Mouse (Mus musculus): Measurements from ENCODE around the gene Zfp451. TPM values are rescaled to one million over a fixed set of nuclear protein-coding genes. Genes with fewer than 3 reads are reported as not detected.
A peak's percentile ranks its signal among the peaks of the same experiment; 100 is the strongest.

Zfp451 gene
- polyA plus RNA-seq, 1 experiment = 152 TPM

GRCm38 (mm10) chr1:33768827-33769226 is 45.6 kb downstream of the Zfp451 start:
- H3K36me3 ChIP-seq (ENCODE audit: control insufficient read depth, insufficient read depth, low read length) = no peaks in the 10 kb centered on the region
- H3K4me1 ChIP-seq (ENCODE audit: control insufficient read depth, insufficient read depth, low read length) = no peaks in the 10 kb centered on the region
- no peaks in the 10 kb centered on the region for H3K27me3 ChIP-seq (ENCODE audit: control insufficient read depth, insufficient read depth, low read length)
- H3K4me3 ChIP-seq (ENCODE audit: control insufficient read depth, low read depth, low read length) = no peak overlapping the region
- H3K27ac ChIP-seq (ENCODE audit: control insufficient read depth, insufficient read depth, low read depth, low read length) = no peak overlapping the region
- TF ChIP-seq CTCF (IDR thresholded peaks at IDR 0.05; ENCODE audit: control insufficient read depth, insufficient read depth, insufficient replicate concordance, low read depth, low read length) = no peak
- TF ChIP-seq POLR2A (IDR thresholded peaks at IDR 0.05; ENCODE audit: control insufficient read depth, low read depth, low read length) = no peak

- Histone ChIP-seq H3K27me3 (ENCODE audit: control insufficient read depth, insufficient read depth, low read length) (no peaks in the 10 kb centered on the region), H3K36me3 (ENCODE audit: control insufficient read depth, insufficient read depth, low read length) (no peaks in the 10 kb centered on the region), H3K27ac (ENCODE audit: control insufficient read depth, insufficient read depth, low read depth, low read length) (no peak overlapping the region), H3K4me1 (ENCODE audit: control insufficient read depth, insufficient read depth, low read length) (no peaks in the 10 kb centered on the region), H3K4me3 (ENCODE audit: control insufficient read depth, low read depth, low read length) (no peak overlapping the region)
- TF ChIP-seq CTCF (IDR thresholded peaks at IDR 0.05; ENCODE audit: control insufficient read depth, insufficient read depth, insufficient replicate concordance, low read depth, low read length) (no peak), POLR2A (IDR thresholded peaks at IDR 0.05; ENCODE audit: control insufficient read depth, low read depth, low read length) (no peak)
Observed at GRCm38 (mm10) chr1:33768091-33768787, 46.2 kb downstream of the Zfp451 start.

GRCm38 (mm10) chr1:33766520-33767508 is 47.6 kb downstream of the Zfp451 start:
- Histone ChIP-seq H3K27me3 (ENCODE audit: control insufficient read depth, insufficient read depth, low read length) (no peaks in the 10 kb centered on the region), H3K36me3 (ENCODE audit: control insufficient read depth, insufficient read depth, low read length) (no peaks in the 10 kb centered on the region), H3K4me1 (ENCODE audit: control insufficient read depth, insufficient read depth, low read length) (no peaks in the 10 kb centered on the region), H3K27ac (ENCODE audit: control insufficient read depth, insufficient read depth, low read depth, low read length) (no peak overlapping the region), H3K4me3 (ENCODE audit: control insufficient read depth, low read depth, low read length) (no peak overlapping the region)
- TF ChIP-seq CTCF (IDR thresholded peaks at IDR 0.05; ENCODE audit: control insufficient read depth, insufficient read depth, insufficient replicate concordance, low read depth, low read length) (no peak), POLR2A (IDR thresholded peaks at IDR 0.05; ENCODE audit: control insufficient read depth, low read depth, low read length) (no peak)

- Histone ChIP-seq H3K4me3 (ENCODE audit: control insufficient read depth, low read depth, low read length) (no peak overlapping the region), H3K36me3 (ENCODE audit: control insufficient read depth, insufficient read depth, low read length) (no peaks in the 10 kb centered on the region), H3K27me3 (ENCODE audit: control insufficient read depth, insufficient read depth, low read length) (no peaks in the 10 kb centered on the region), H3K4me1 (ENCODE audit: control insufficient read depth, insufficient read depth, low read length) (no peaks in the 10 kb centered on the region), H3K27ac (ENCODE audit: control insufficient read depth, insufficient read depth, low read depth, low read length) (no peak overlapping the region)
- TF ChIP-seq CTCF (IDR thresholded peaks at IDR 0.05; ENCODE audit: control insufficient read depth, insufficient read depth, insufficient replicate concordance, low read depth, low read length) (no peak), POLR2A (IDR thresholded peaks at IDR 0.05; ENCODE audit: control insufficient read depth, low read depth, low read length) (no peak)
Observed at GRCm38 (mm10) chr1:33765468-33766080, 48.8 kb downstream of the Zfp451 start.

GRCm38 (mm10) chr1:33763826-33764225 is 50.6 kb downstream of the Zfp451 start:
- Histone ChIP-seq H3K27ac (ENCODE audit: control insufficient read depth, insufficient read depth, low read depth, low read length) (no peak overlapping the region), H3K27me3 (ENCODE audit: control insufficient read depth, insufficient read depth, low read length) (no peaks in the 10 kb centered on the region), H3K4me3 (ENCODE audit: control insufficient read depth, low read depth, low read length) (no peak overlapping the region), H3K36me3 (ENCODE audit: control insufficient read depth, insufficient read depth, low read length) (no peaks in the 10 kb centered on the region), H3K4me1 (ENCODE audit: control insufficient read depth, insufficient read depth, low read length) (no peaks in the 10 kb centered on the region)
- TF ChIP-seq CTCF (IDR thresholded peaks at IDR 0.05; ENCODE audit: control insufficient read depth, insufficient read depth, insufficient replicate concordance, low read depth, low read length) = no peak
- no peak for TF ChIP-seq POLR2A (IDR thresholded peaks at IDR 0.05; ENCODE audit: control insufficient read depth, low read depth, low read length)

GRCm38 (mm10) chr1:33758488-33758887 is 55.9 kb downstream of the Zfp451 start:
- TF ChIP-seq CTCF (IDR thresholded peaks at IDR 0.05; ENCODE audit: control insufficient read depth, insufficient read depth, insufficient replicate concordance, low read depth, low read length) = no peak
- TF ChIP-seq POLR2A (IDR thresholded peaks at IDR 0.05; ENCODE audit: control insufficient read depth, low read depth, low read length) = no peak

More at GRCm38 (mm10) chr1:33758488-33758887, 55.9 kb downstream of the Zfp451 start:
- H3K27ac ChIP-seq (ENCODE audit: control insufficient read depth, insufficient read depth, low read depth, low read length) = peak overlapping the region; percentile 53
- no peaks in the 10 kb centered on the region for H3K27me3 ChIP-seq (ENCODE audit: control insufficient read depth, insufficient read depth, low read length)
- no peaks in the 10 kb centered on the region for H3K36me3 ChIP-seq (ENCODE audit: control insufficient read depth, insufficient read depth, low read length)
- no peak overlapping the region for H3K4me3 ChIP-seq (ENCODE audit: control insufficient read depth, low read depth, low read length)
- H3K4me1 ChIP-seq (ENCODE audit: control insufficient read depth, insufficient read depth, low read length) = peaks cover 13% of the 10 kb centered on the region
